Mouse (Mus musculus) CD4-positive, CD25-positive, alpha-beta regulatory T cell (primary cell): ENCODE data around the gene Olfr199. TPM values are rescaled to one million over a fixed set of nuclear protein-coding genes. Genes with fewer than 3 reads are reported as not detected.

ENCODE experiments used
- polyA plus RNA-seq: library from polyadenylated mRNA; unstranded; fragments of 100-300 nt; shearing (Covaris generic); gene quantifications from one replicate; pipeline ENCODE4 v1.2.1, GENCODE M21; 2017

The Olfr199 gene
- not detected for polyA plus RNA-seq

DNA sequence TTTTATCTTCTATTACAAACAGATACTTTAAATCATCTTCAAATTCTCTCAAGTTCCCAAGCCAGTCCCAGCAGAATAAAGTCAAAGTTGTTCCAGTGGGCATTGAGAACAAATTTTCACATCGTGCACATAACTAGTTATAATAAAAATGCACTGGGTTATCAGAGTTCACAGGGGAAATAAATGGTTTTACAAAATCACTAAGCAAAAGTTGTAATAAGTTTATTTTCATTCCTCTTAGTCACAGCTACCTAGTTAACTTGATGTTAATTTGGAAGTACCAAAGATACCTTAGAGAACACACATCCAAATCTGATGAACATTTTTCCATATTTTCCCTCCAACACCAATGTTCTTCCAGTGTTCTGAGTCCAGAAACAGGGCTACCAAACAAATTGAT lies at the start of gene Olfr199:
TSS of gene Olfr199 (minus strand) at position 101 of the 400 bp plus-strand sequence.

GRCm38 (mm10) chr16:59203433-59203832 lies 16.1 kb downstream of the Olfr199 start, which contains the start of gene Olfr198:
Gene Olfr198 (minus strand): TSS chr16:59203533.

GRCm38 (mm10) chr16:59170354-59170753 lies 49.2 kb downstream of the Olfr199 start, which contains the start of gene Olfr196:
Gene Olfr196 (minus strand): TSS chr16:59170454.

Other genes starting within 250 kb of the Olfr199 start
- gene Olfr183, start 224.4 kb downstream of the Olfr199 start, polyA plus RNA-seq = not detected
- not detected for gene Olfr186, start 189.5 kb downstream of the Olfr199 start, polyA plus RNA-seq
- gene Olfr187, start 180.0 kb downstream of the Olfr199 start, polyA plus RNA-seq = not detected
- 0.02 TPM for gene Olfr190, start 141.8 kb downstream of the Olfr199 start, polyA plus RNA-seq
- not detected for gene Olfr191, start 129.9 kb downstream of the Olfr199 start, polyA plus RNA-seq
- gene Olfr193, start 107.9 kb downstream of the Olfr199 start, polyA plus RNA-seq = not detected
- gene Olfr194, start 98.7 kb downstream of the Olfr199 start, polyA plus RNA-seq = not detected
- not detected for gene Olfr195, start 72.7 kb downstream of the Olfr199 start, polyA plus RNA-seq
- gene Olfr196, start 49.3 kb downstream of the Olfr199 start, polyA plus RNA-seq = not detected
- gene Olfr198, start 16.2 kb downstream of the Olfr199 start, polyA plus RNA-seq = not detected
- gene Olfr201, start 52.9 kb upstream of the Olfr199 start, polyA plus RNA-seq = not detected
- gene Olfr202, start 67.0 kb upstream of the Olfr199 start, polyA plus RNA-seq = not detected
- gene Olfr203, start 79.1 kb upstream of the Olfr199 start, polyA plus RNA-seq = not detected
- gene Olfr204, start 98.5 kb upstream of the Olfr199 start, polyA plus RNA-seq = not detected
- not detected for gene Olfr205, start 111.4 kb upstream of the Olfr199 start, polyA plus RNA-seq
- not detected for gene Olfr206, start 129.5 kb upstream of the Olfr199 start, polyA plus RNA-seq
- not detected for gene Olfr209, start 144.2 kb upstream of the Olfr199 start, polyA plus RNA-seq
- gene Gabrr3, start 187.6 kb upstream of the Olfr199 start, polyA plus RNA-seq = 0.04 TPM